Mouse (Mus musculus) layer of hippocampus, postnatal 36 days (tissue): ENCODE measurements around the gene Gpr84. TPM values are rescaled to one million over a fixed set of nuclear protein-coding genes. Genes with fewer than 3 reads are reported as not detected.

ENCODE experiments used
- DNase-seq, 2 experiments: peaks; one replicate each; pipeline ENCODE4 v3.0.0; 2022
- total RNA-seq, 2 experiments: library from RNA; stranded (reverse); gene quantifications; 2 replicates each; pipeline ENCODE4 v1.2.3; 2021

Gene Gpr84
- total RNA-seq: under 1 TPM; 0.25 to 0.66 TPM

- DNase-seq: no peak
Observed at GRCm38 (mm10) chr15:103310365-103310910, at the start of gene Gpr84. Gene Gpr84, minus strand, starts transcription at chr15:103310612.

GRCm38 (mm10) chr15:103359869-103360602, 49.6 kb upstream of the Gpr84 start:
- peak; percentile 38 to 48 for DNase-seq

GRCm38 (mm10) chr15:103359122-103359510, 48.7 kb upstream of the Gpr84 start:
- no peak for DNase-seq

GRCm38 (mm10) chr15:103358278-103359121, 48.1 kb upstream of the Gpr84 start:
- no peak for DNase-seq

DNA sequence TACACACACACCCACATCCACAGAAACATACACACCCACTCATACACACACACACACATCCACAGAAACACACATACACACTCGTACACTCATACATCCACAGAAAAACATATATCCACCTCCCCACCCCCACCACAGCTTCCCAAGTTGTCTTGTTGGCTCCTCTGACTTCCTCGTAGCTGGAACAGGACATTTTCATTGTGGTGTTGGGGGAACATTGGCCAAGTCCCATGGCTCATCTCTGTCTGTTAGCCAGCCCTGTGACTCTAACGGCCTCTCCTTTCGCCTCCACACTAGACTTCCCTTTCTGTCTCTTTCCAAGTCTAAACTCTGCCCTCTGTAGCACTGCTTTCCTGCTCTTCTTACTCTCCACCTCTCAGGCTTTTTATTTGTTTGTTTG, 47.4 kb upstream of the Gpr84 start:
- DNase-seq: no peak

- DNase-seq: no peak
Observed at GRCm38 (mm10) chr15:103356130-103356529, 45.7 kb upstream of the Gpr84 start.

- DNase-seq: no peak
Observed at GRCm38 (mm10) chr15:103355420-103355819, 45.0 kb upstream of the Gpr84 start.

DNA sequence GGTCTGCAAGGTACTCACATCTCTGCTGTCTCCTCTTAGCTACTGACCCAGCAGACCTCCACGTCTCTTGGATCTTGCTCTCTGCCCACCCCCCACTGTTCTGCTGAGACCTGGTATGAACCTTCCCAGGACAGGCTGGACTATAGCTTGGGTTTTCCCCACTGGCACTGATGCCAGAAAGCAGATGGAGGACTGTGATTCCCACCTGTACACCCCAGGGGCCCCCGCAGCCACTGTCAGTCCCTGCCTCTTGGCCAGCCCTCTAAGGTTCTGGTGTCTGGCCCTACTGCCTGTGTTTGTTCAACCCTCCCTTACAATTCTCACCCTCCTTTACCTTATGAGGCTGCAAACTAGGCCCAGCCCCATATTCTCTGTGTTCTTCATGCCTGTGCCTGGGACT, 44.3 kb upstream of the Gpr84 start:
- no peak for DNase-seq

GRCm38 (mm10) chr15:103353511-103354256, 43.3 kb upstream of the Gpr84 start:
- no peak for DNase-seq

DNA sequence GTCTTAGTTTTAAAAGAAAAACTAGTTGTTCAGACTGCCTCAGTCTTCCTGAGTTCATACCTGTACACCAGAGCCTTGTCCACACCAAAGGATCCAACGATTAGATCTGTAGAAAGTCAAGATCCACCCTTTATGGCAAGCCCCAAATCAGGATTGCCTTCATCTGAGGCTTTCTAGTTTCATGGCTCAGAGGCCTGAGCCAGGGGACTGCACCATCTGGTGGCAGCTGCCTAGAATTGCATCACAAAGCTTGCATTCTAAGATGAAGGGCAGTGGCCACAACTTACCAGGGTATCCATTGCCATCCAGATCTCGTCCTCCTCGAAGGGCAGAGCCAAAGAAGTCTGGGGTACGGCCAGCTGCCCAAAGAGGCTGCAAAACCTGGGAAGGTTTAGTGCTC, 42.4 kb upstream of the Gpr84 start:
- DNase-seq: no peak

- no peak for DNase-seq
Observed at GRCm38 (mm10) chr15:103347275-103347684, 36.9 kb upstream of the Gpr84 start.

DNA sequence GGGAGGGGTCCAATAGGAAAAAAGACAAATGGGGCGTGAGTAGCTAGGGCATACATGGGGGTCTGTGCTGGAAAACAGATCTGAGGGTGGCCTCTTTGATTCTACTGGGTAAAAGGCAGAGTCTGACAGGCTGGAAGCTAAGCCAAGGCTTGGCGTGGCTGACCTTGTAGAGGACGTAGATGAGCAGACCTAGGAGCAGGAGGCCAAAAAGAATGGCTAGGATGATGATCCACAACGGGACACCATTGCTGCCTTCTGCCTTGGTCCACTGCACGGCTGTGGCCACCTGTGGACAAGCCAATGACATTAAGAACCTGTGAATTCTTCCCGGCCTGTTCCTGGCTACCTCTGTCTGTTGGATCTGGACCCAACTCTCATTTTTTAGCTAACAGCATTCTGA, 35.4 kb upstream of the Gpr84 start:
- no peak for DNase-seq

DNA sequence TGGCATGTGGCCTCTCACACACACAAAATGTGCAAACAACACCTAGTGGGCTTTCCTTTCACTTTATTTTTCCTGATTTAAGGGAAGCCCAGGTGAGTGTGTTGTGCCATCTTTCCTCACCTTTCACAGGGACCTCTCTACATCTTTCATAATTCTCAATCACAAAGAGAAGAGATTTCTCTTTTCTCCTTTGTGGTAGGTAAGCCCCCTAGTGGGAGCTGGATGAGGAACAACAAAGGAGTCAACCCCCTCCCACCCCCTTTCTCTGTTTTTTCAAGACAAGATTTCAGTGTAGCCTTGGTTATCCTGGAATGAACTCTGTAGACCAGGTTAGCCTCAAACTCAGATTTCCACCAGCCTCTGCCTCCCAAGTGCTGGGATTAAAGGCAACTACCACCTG, 33.1 kb upstream of the Gpr84 start:
- no peak for DNase-seq

DNA sequence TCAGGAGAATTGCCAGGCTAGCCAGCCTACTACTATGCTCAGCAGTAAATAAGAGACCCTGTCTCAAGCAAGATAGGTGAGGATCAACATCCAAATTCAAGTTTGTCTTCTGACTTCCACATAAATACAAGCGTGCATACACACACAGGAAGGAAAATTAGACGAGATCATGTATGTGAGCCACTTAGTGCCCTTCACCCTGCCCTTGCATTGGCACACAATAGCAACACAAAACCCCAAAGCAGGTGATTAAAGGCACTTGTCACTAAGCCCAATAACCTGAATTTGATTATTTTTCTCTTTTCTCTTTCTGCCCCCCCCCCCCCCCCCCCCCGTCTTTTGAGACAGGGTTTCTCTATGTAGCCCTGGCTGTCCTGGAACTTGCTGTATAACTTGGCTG, 32.6 kb upstream of the Gpr84 start:
- DNase-seq: no peak

GRCm38 (mm10) chr15:103342415-103342814, 32.0 kb upstream of the Gpr84 start:
- DNase-seq: peak; percentile 64 to 77

- DNase-seq: no peak
Observed at GRCm38 (mm10) chr15:103341547-103341946, 31.1 kb upstream of the Gpr84 start.

DNA sequence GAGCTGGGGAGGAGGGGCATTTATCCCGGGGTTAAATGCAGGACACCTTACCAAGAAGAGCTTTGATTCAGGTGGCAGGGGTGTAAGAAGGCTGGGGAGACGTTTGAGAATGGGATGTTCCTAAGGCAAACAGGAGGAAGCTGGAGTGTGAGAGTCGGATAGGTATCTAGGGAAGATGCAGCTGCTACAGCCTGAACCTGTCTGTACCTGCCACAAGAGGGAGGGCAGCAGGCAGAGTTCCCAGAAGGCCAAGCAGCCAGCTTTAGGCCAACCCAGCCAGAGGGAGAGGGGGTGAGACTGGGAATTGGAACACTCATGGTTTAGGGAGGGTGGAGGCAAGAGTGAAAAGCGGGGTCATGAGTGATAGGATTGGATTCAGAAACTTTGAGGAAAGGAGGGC, 30.4 kb upstream of the Gpr84 start:
- DNase-seq: no peak

- peak; percentile 62 to 66 for DNase-seq
Observed at GRCm38 (mm10) chr15:103339961-103340337, 29.5 kb upstream of the Gpr84 start, which contains the start of gene Zfp385a. Gene Zfp385a, minus strand, starts transcription at chr15:103340093.

GRCm38 (mm10) chr15:103339166-103339960, 29.0 kb upstream of the Gpr84 start:
- DNase-seq: no peak

- no peak for DNase-seq
Observed at GRCm38 (mm10) chr15:103338829-103339165, 28.4 kb upstream of the Gpr84 start.

DNA sequence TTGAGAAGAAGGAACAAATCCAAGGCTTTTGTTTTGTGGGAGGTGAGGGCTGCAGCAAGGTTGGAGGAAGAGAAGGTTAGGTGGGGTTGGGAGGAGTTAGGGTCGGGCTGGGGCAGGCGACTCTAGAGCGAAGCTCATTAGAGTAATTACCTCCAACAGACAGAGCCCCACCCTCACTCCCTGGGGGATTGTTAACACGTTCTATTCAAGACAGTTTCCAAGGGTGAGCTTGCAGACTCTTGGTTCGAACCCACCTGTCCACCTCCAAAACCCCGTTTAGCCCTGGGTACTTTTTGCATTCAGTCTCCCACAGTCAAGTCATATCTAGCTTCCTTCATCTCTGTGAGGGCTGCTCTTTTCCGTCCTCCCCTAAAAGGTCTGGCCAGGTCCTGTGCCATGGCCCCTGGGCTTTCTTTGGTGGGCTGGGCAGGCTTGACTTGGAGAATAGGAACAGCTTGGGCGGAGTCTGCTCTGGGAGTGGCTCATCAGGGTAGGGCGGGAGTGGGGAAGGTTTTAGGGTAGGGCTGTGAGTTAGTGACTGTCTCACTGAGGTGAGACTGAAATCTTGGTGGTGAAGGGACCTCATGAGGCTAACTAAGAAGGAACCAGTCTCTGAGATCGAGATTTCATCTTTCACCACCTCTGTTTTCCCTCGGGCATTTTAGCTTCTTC, 26.7 kb upstream of the Gpr84 start:
- no peak for DNase-seq
